Mouse (Mus musculus) limb, embryonic 14.5 days (tissue): ENCODE results near the gene Iqcg. TPM values are rescaled to one million over a fixed set of nuclear protein-coding genes. Genes with fewer than 3 reads are reported as not detected.
A peak's percentile ranks its signal among the peaks of the same experiment; 100 is the strongest.
"Not testable (repeated sequence)": the region's sequence is repeated elsewhere in the genome, so short reads cannot be mapped to it uniquely, and the experiment has no call there.

Experiments
- ATAC-seq: fragments of 200-750 bp; cut with Nextera tagmentation; 2 replicates; pipeline ENCODE4 v1.8.0; 2017; ENCODE audit warnings: low read depth, moderate number of reproducible peaks, moderate TSS enrichment; ENCODE audit not compliant: low FRiP score
- DNase-seq: peaks from one replicate; pipeline ENCODE4 v3.0.0-alpha.2; 2015; ENCODE audit warnings: low spot score
- H3K27ac ChIP-seq: fragments of 300-500 bp; sonication (generic); replicated peaks from 2 replicates; pipeline ENCODE4 v1.5.1; 2014; ENCODE audit warnings: low read depth, mild to moderate bottlenecking, low read length, moderate library complexity, mixed read lengths
- H3K27me3 ChIP-seq: fragments of 300-500 bp; sonication (generic); 2 replicates; pipeline ENCODE4 v1.6.1; 2014; ENCODE audit warnings: low read length, mixed read lengths; ENCODE audit not compliant: control insufficient read depth, insufficient read depth
- H3K36me3 ChIP-seq: fragments of 300-500 bp; sonication (generic); 2 replicates; pipeline ENCODE4 v1.6.1; 2014; ENCODE audit warnings: mild to moderate bottlenecking, low read length, moderate library complexity, mixed read lengths; ENCODE audit not compliant: control insufficient read depth, insufficient read depth
- H3K4me1 ChIP-seq: fragments of 300-500 bp; sonication (generic); 2 replicates; pipeline ENCODE4 v1.6.1; 2014; ENCODE audit warnings: antibody characterized with exemption, low read length, mixed read lengths; ENCODE audit not compliant: control insufficient read depth, insufficient read depth
- H3K4me2 ChIP-seq: fragments of 300-500 bp; sonication (generic); replicated peaks from 2 replicates; pipeline ENCODE4 v1.6.1; 2014; ENCODE audit warnings: low read depth, mild to moderate bottlenecking, low read length, moderate library complexity; ENCODE audit not compliant: severe bottlenecking
- H3K4me3 ChIP-seq: fragments of 300-500 bp; sonication (generic); replicated peaks from 2 replicates; pipeline ENCODE4 v1.5.1; 2014; ENCODE audit warnings: low read length
- H3K9ac ChIP-seq: fragments of 300-500 bp; sonication (generic); 2 replicates; pipeline ENCODE4 v1.6.1; 2014; ENCODE audit warnings: mild to moderate bottlenecking, low read depth, low read length, moderate library complexity; ENCODE audit not compliant: severe bottlenecking
- H3K9me3 ChIP-seq: fragments of 300-500 bp; sonication (generic); 2 replicates; pipeline ENCODE4 v1.6.1; 2016; ENCODE audit warnings: low read length; ENCODE audit not compliant: control insufficient read depth
- POLR2A ChIP-seq: fragments of 200-500 bp; IDR thresholded peaks from 2 replicates; pipeline ENCODE4 v1.8.0; 2012; ENCODE audit warnings: inconsistent platforms, mild to moderate bottlenecking, moderate library complexity, borderline replicate concordance; ENCODE audit not compliant: insufficient read depth, insufficient read length; ENCODE audit errors: extremely low read depth
- WGBS: fragments of 180-500 bp; shearing (Covaris S2); extraction: QIAGEN DNeasy Blood & Tissue Kit; methylation state at CpG from one replicate; pipeline ENCODE4 v1.1.7; 2014; 5-methylcytosine and 5-hydroxymethylcytosine counted together
- polyA plus RNA-seq, 2 experiments: library from polyadenylated mRNA; depleted of rRNA in 1 of 2; stranded (reverse) in 1 of 2; unstranded in 1 of 2; fragments of >200 nt; fragmentation: Nextera tagmentation in 1 of 2; extraction: Ambion mirVana in 1 of 2; gene quantifications; 2 replicates each; pipeline versions ENCODE4 v1.2.1 to v1.2.3; 2012 to 2014

The Iqcg gene
- polyA plus RNA-seq, 2 experiments, result 1.1 to 2.1 TPM

DNA sequence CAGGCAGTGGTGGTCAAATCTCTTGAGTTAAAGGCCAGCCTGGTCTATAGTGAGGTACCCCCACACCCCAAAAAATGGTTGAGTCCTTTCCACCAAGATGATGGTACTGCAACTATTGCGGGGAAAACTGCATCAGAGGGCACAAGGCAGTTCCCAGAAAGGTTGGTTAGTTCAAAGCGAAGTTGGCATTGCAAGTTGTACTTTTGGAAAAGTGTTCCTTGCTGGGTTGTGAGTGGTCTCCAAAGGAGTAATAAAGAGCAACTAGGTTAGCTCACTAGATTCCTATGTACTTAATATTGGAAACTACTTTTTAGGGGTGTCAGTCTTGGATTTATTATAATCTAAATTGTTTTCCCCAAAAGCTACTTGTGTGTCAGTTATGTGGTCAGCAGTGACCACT is 4.9 kb upstream of the Iqcg start:
- Histone ChIP-seq H3K27me3 (no peaks in the 10 kb centered on the region), H3K36me3 (peaks cover 34% of the 10 kb centered on the region), H3K4me2 (no peak overlapping the region), H3K4me1 (peaks cover 15% of the 10 kb centered on the region; the same call in 1 of the 2 replicates), H3K9me3 (no peaks in the 10 kb centered on the region), H3K27ac (no peak overlapping the region), H3K4me3 (no peak overlapping the region), H3K9ac (no peak overlapping the region)
- whole genome bisulfite sequencing, result 71% methylated on average over 2 of the region's 2 CpGs
- no peak for DNase-seq
- ATAC-seq, result no peak
- TF ChIP-seq POLR2A, result no peak

GRCm38 (mm10) chr16:33059471-33059870 is 3.5 kb upstream of the Iqcg start:
- H3K4me2 ChIP-seq, result no peak overlapping the region
- whole genome bisulfite sequencing, result 89% methylated on average over 1 of the region's 1 CpGs
- DNase-seq, result no peak
- ATAC-seq, result no peak
- H3K36me3 ChIP-seq, result peaks cover 34% of the 10 kb centered on the region
- H3K9me3 ChIP-seq, result no peaks in the 10 kb centered on the region
- no peaks in the 10 kb centered on the region for H3K27me3 ChIP-seq
- no peak overlapping the region for H3K4me3 ChIP-seq
- H3K27ac ChIP-seq, result no peak overlapping the region
- H3K4me1 ChIP-seq, result peaks cover 15% of the 10 kb centered on the region; the same call in 1 of the 2 replicates
- TF ChIP-seq POLR2A, result no peak
- no peak overlapping the region for H3K9ac ChIP-seq

- peaks cover 15% of the 10 kb centered on the region; the same call in 1 of the 2 replicates for H3K4me1 ChIP-seq
- not testable (repeated sequence) for H3K9ac ChIP-seq, H3K27me3 ChIP-seq, DNase-seq, H3K9me3 ChIP-seq, H3K4me3 ChIP-seq, H3K4me2 ChIP-seq, ATAC-seq, H3K27ac ChIP-seq
- H3K36me3 ChIP-seq, result peaks cover 34% of the 10 kb centered on the region
- 82% methylated on average over 9 of the region's 9 CpGs for WGBS
Measured at GRCm38 (mm10) chr16:33058656-33059055, 2.6 kb upstream of the Iqcg start.

- Histone ChIP-seq H3K4me1 (peaks cover 10% of the 10 kb centered on the region; the same call in 1 of the 2 replicates), H3K9ac (no peak overlapping the region), H3K4me3 (peak overlapping the region; percentile 89), H3K27me3 (no peaks in the 10 kb centered on the region), H3K4me2 (peak overlapping the region; percentile 58; the same call in 1 of the 2 replicates), H3K9me3 (no peaks in the 10 kb centered on the region), H3K36me3 (peaks cover 34% of the 10 kb centered on the region), H3K27ac (no peak overlapping the region)
- no peak for TF ChIP-seq POLR2A
- DNase-seq, result no peak
- WGBS, result 93% methylated on average over 16 of the region's 16 CpGs
- ATAC-seq, result no peak
Measured at GRCm38 (mm10) chr16:33058033-33058432, 2.0 kb upstream of the Iqcg start.

DNA sequence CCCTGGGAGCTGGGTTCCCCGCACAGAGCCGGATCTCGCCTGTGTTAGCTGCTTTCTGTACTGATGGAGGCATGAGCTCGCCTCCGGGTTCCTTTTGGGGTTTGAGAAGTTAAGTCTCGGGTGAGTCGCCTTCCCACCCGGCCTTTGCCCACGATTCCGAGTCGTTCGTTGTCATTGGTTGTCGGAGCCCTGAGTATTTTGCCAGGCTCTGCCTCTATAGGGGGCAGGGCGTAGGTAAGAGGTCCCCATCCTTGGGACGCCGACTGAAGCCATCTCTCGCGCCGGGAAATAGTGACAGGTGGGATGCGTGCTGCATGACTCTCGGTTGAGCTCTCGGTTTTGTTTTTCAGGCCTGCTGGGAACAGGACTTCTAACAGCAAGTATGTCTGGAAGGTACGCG is 768 bp upstream of the Iqcg start:
- WGBS, result 3% methylated on average over 24 of the region's 24 CpGs
- no peaks in the 10 kb centered on the region for H3K27me3 ChIP-seq
- H3K4me2 ChIP-seq, result peak overlapping the region; percentile 58
- peaks cover 8% of the 10 kb centered on the region; the same call in 1 of the 2 replicates for H3K4me1 ChIP-seq
- H3K9me3 ChIP-seq, result no peaks in the 10 kb centered on the region
- H3K27ac ChIP-seq, result peak overlapping the region; percentile 89
- TF ChIP-seq POLR2A, result no peak
- peak; percentile 16 for ATAC-seq
- peak overlapping the region; percentile 90 for H3K9ac ChIP-seq
- H3K36me3 ChIP-seq, result peaks cover 34% of the 10 kb centered on the region
- peak overlapping the region; percentile 89 for H3K4me3 ChIP-seq
- peak; percentile 8 for DNase-seq

GRCm38 (mm10) chr16:33055655-33056054 is 363 bp downstream of the Iqcg start:
- ATAC-seq, result no peak
- peak overlapping the region; percentile 58 for H3K4me2 ChIP-seq
- H3K4me1 ChIP-seq, result peaks cover 8% of the 10 kb centered on the region; the same call in 1 of the 2 replicates
- no peak for TF ChIP-seq POLR2A
- peak overlapping the region; percentile 89; the same call in 1 of the 2 replicates for H3K27ac ChIP-seq
- no peak for DNase-seq
- no peaks in the 10 kb centered on the region for H3K27me3 ChIP-seq
- peak overlapping the region; percentile 89 for H3K4me3 ChIP-seq
- peaks cover 29% of the 10 kb centered on the region for H3K36me3 ChIP-seq
- 26% methylated on average over 10 of the region's 10 CpGs for WGBS
- H3K9me3 ChIP-seq, result no peaks in the 10 kb centered on the region
- peak overlapping the region; percentile 90; the same call in 1 of the 2 replicates for H3K9ac ChIP-seq

- not testable (repeated sequence) for H3K27me3 ChIP-seq, H3K27ac ChIP-seq, DNase-seq, H3K4me1 ChIP-seq, H3K9ac ChIP-seq, H3K9me3 ChIP-seq, ATAC-seq, H3K4me3 ChIP-seq, H3K4me2 ChIP-seq
- 84% methylated on average over 2 of the region's 2 CpGs for WGBS
- H3K36me3 ChIP-seq, result peaks cover 21% of the 10 kb centered on the region
Measured at GRCm38 (mm10) chr16:33054927-33055326, 1.1 kb downstream of the Iqcg start.
